Mouse (Mus musculus): ENCODE results near the gene Fam229b. TPM values are rescaled to one million over a fixed set of nuclear protein-coding genes. Genes with fewer than 3 reads are reported as not detected.

Fam229b gene
- polyA plus RNA-seq, 1 experiment from 2014 or later, result 8.5 TPM

- Histone ChIP-seq H3K27ac (peak overlapping the region; percentile 14), H3K9me3 (replicated peaks) (no peaks in the 10 kb centered on the region), H3K27me3 (ENCODE audit: low read depth, poor library complexity, severe bottlenecking) (no peaks in the 10 kb centered on the region), H3K4me1 (peaks cover 38% of the 10 kb centered on the region), H3K4me3 (peak overlapping the region; percentile 15; the same call in 1 of the 2 replicates), H3K36me3 (no peaks in the 10 kb centered on the region)
- peak; percentile 57 for DNase-seq (ENCODE audit: low spot score)
- 31% methylated on average over 18 of the region's 18 CpGs for WGBS
These were observed 29.2 kb upstream of the Fam229b start for GRCm38 (mm10) chr10:39162666-39163484.

- Histone ChIP-seq H3K36me3 (no peaks in the 10 kb centered on the region), H3K27me3 (ENCODE audit: low read depth, poor library complexity, severe bottlenecking) (no peaks in the 10 kb centered on the region), H3K4me1 (peaks cover 29% of the 10 kb centered on the region), H3K4me3 (no peak overlapping the region), H3K9me3 (replicated peaks) (no peaks in the 10 kb centered on the region), H3K27ac (no peak overlapping the region)
- whole genome bisulfite sequencing, result 100% methylated on average over 1 of the region's 1 CpGs
- DNase-seq (ENCODE audit: low spot score), result no peak
These were observed 27.7 kb upstream of the Fam229b start for GRCm38 (mm10) chr10:39161406-39161805.

DNA sequence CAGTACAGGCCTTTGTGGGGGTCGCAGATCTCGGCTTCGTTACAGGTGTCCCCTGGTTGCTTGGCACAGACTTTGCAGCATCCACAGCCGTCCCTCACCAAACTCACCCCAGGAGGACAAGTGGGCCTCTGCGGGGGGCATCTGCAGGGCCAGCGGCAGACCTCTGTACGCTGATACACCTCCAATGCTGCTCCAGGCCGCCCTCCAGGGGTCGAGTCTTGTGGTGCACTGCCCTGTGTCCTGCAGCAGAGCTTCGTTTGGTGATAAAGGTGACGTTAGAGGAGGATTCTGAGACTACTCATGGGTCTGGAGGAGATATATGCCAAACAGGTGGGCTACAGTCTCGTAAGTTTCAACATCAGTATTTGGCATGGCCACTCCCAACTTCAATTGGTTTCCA is 24.6 kb upstream of the Fam229b start:
- 50% methylated on average over 12 of the region's 12 CpGs for WGBS
- Histone ChIP-seq H3K27me3 (ENCODE audit: low read depth, poor library complexity, severe bottlenecking) (no peaks in the 10 kb centered on the region), H3K4me1 (peaks cover 16% of the 10 kb centered on the region), H3K36me3 (peaks cover 6% of the 10 kb centered on the region; the same call in 1 of the 2 replicates), H3K4me3 (no peak overlapping the region), H3K27ac (no peak overlapping the region), H3K9me3 (replicated peaks) (no peaks in the 10 kb centered on the region)
- DNase-seq (ENCODE audit: low spot score), result no peak

DNA sequence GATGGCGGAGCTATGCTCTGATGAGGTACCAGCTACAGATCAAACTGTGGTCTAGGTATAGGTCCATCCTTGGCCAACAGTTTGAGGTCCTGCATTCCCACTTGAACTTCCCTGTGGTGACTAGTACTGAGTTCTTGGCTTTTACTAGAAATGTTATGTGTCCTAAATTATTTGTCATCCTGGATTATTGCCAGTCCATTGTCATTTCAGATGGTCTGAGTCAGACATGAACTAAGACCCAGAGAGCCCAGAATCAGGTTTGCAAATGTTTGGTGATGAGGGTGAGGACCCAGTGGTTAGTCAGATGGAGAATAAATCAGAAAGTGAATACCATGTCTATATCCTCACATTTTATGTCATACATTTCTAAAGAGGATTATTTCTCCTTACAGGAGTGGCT is 23.6 kb upstream of the Fam229b start:
- no peak overlapping the region for H3K27ac ChIP-seq
- H3K4me1 ChIP-seq, result 0 out of 2 replicates have a peak, but pooled peaks cover 6% of the 10 kb centered on the region
- H3K27me3 ChIP-seq (ENCODE audit: low read depth, poor library complexity, severe bottlenecking), result no peaks in the 10 kb centered on the region
- no peak overlapping the region for H3K4me3 ChIP-seq
- DNase-seq (ENCODE audit: low spot score), result no peak
- 97% methylated on average over 1 of the region's 1 CpGs for WGBS
- H3K9me3 ChIP-seq (replicated peaks), result no peaks in the 10 kb centered on the region
- H3K36me3 ChIP-seq, result peaks cover 6% of the 10 kb centered on the region; the same call in 1 of the 2 replicates

GRCm38 (mm10) chr10:39156719-39157118 is 23.0 kb upstream of the Fam229b start:
- Histone ChIP-seq H3K27me3 (ENCODE audit: low read depth, poor library complexity, severe bottlenecking) (no peaks in the 10 kb centered on the region), H3K4me3 (no peak overlapping the region), H3K9me3 (replicated peaks) (no peaks in the 10 kb centered on the region), H3K36me3 (peaks cover 8% of the 10 kb centered on the region; the same call in 1 of the 2 replicates), H3K27ac (no peak overlapping the region), H3K4me1 (0 out of 2 replicates have a peak, but pooled peaks cover 1% of the 10 kb centered on the region)
- 90% methylated on average over 5 of the region's 5 CpGs for WGBS
- no peak for DNase-seq (ENCODE audit: low spot score)

DNA sequence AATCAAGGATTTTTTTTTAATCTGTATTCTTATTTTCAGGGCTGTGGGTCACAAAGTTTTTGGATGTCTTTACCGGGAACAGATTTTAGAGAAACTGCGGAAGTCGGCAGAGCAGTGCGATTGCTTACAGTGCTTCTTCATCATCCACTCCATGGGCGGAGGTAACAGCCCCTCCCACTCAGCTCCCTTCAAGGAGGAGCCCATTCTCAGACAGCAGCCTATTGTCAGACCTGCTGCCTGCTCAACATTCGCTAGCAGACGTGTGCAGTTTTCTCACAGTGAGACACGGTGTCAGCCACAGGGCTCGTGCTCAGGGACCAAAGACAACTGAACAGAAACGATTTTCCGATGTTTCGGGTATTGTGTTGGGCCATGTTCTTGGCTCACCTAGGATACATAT is 8.5 kb upstream of the Fam229b start:
- no peaks in the 10 kb centered on the region for H3K4me1 ChIP-seq
- peaks cover 97% of the 10 kb centered on the region for H3K36me3 ChIP-seq
- no peak overlapping the region for H3K4me3 ChIP-seq
- no peak overlapping the region for H3K27ac ChIP-seq
- DNase-seq (ENCODE audit: low spot score), result no peak
- WGBS, result 89% methylated on average over 12 of the region's 12 CpGs
- no peaks in the 10 kb centered on the region for H3K27me3 ChIP-seq (ENCODE audit: low read depth, poor library complexity, severe bottlenecking)
- H3K9me3 ChIP-seq (replicated peaks), result no peaks in the 10 kb centered on the region

- peaks cover 97% of the 10 kb centered on the region for H3K36me3 ChIP-seq
- no peak for DNase-seq (ENCODE audit: low spot score)
- no peaks in the 10 kb centered on the region for H3K27me3 ChIP-seq (ENCODE audit: low read depth, poor library complexity, severe bottlenecking)
- H3K9me3 ChIP-seq (replicated peaks), result no peaks in the 10 kb centered on the region
- H3K4me3 ChIP-seq, result no peak overlapping the region
- WGBS, result 95% methylated on average over 2 of the region's 2 CpGs
- H3K27ac ChIP-seq, result no peak overlapping the region
- no peaks in the 10 kb centered on the region for H3K4me1 ChIP-seq
These were observed 7.7 kb upstream of the Fam229b start for GRCm38 (mm10) chr10:39141401-39141800.

- no peak overlapping the region for H3K4me3 ChIP-seq
- no peak for DNase-seq (ENCODE audit: low spot score)
- 79% methylated on average over 14 of the region's 14 CpGs for WGBS
- no peaks in the 10 kb centered on the region for H3K9me3 ChIP-seq (replicated peaks)
- no peaks in the 10 kb centered on the region for H3K27me3 ChIP-seq (ENCODE audit: low read depth, poor library complexity, severe bottlenecking)
- H3K36me3 ChIP-seq, result peaks cover 95% of the 10 kb centered on the region
- no peak overlapping the region for H3K27ac ChIP-seq
- H3K4me1 ChIP-seq, result no peaks in the 10 kb centered on the region
These were observed 7.1 kb upstream of the Fam229b start for GRCm38 (mm10) chr10:39140843-39141242.

DNA sequence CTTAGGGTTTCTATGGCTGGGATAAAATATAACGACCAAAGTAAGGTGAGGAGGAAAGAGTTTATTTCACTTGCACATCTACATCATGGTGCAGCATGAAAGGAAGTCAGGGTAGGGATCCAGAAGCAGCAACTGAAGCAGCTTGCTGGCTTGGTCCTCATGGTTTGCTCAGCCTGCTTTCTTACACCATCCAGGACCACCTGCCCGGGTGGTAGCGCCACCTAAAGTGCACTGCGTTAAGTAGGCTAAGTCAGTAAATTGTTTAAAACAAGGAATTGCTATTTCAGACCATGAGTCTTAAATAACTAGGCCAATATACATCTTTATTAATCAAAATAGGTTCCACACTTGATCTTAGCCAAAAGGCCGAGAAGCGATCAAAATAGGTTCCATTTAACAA is 5.0 kb upstream of the Fam229b start:
- DNase-seq (ENCODE audit: low spot score), result no peak
- Histone ChIP-seq H3K4me3 (no peak overlapping the region), H3K9me3 (replicated peaks) (no peaks in the 10 kb centered on the region), H3K4me1 (peaks cover 12% of the 10 kb centered on the region), H3K27ac (no peak overlapping the region), H3K36me3 (peaks cover 76% of the 10 kb centered on the region), H3K27me3 (ENCODE audit: low read depth, poor library complexity, severe bottlenecking) (no peaks in the 10 kb centered on the region)
- WGBS, result 88% methylated on average over 6 of the region's 6 CpGs

DNA sequence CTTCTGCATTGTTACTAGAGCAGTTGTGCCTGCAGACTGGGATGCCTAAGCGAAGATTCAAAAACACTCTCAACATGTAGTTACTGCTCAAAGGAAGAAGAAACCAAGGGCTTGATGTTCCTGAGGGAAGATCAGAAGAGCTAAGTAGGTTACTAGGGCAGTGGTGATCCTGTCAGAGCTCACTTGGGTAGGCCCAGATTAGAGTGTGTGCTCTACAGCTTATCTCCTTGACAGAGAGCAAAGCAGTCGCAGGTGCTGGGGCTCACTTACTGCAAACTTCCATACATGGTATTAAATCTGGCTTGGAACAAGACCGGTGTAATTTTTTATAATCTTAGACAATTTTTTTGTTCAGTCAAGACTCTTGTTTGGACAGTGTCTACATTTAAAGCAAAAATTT is 4.1 kb upstream of the Fam229b start:
- Histone ChIP-seq H3K9me3 (replicated peaks) (no peaks in the 10 kb centered on the region), H3K27ac (no peak overlapping the region), H3K36me3 (peaks cover 66% of the 10 kb centered on the region), H3K4me1 (peaks cover 12% of the 10 kb centered on the region), H3K4me3 (no peak overlapping the region), H3K27me3 (ENCODE audit: low read depth, poor library complexity, severe bottlenecking) (no peaks in the 10 kb centered on the region)
- DNase-seq (ENCODE audit: low spot score), result no peak
- 96% methylated on average over 3 of the region's 3 CpGs for WGBS

- WGBS, result 42% methylated on average over 4 of the region's 4 CpGs
- Histone ChIP-seq H3K27ac (no peak overlapping the region), H3K4me3 (no peak overlapping the region), H3K4me1 (no peaks in the 10 kb centered on the region), H3K36me3 (no peaks in the 10 kb centered on the region), H3K27me3 (ENCODE audit: low read depth, poor library complexity, severe bottlenecking) (no peaks in the 10 kb centered on the region), H3K9me3 (replicated peaks) (no peaks in the 10 kb centered on the region)
- DNase-seq (ENCODE audit: low spot score), result no peak
These were observed 12.3 kb downstream of the Fam229b start for GRCm38 (mm10) chr10:39121412-39121811.

GRCm38 (mm10) chr10:39109489-39109874 is 24.2 kb downstream of the Fam229b start:
- H3K36me3 ChIP-seq, result peaks cover 15% of the 10 kb centered on the region
- H3K4me3 ChIP-seq, result no peak overlapping the region
- H3K27me3 ChIP-seq (ENCODE audit: low read depth, poor library complexity, severe bottlenecking), result no peaks in the 10 kb centered on the region
- no peaks in the 10 kb centered on the region for H3K9me3 ChIP-seq (replicated peaks)
- H3K27ac ChIP-seq, result no peak overlapping the region
- peaks cover 3% of the 10 kb centered on the region; the same call in 1 of the 2 replicates for H3K4me1 ChIP-seq
- DNase-seq (ENCODE audit: low spot score), result no peak
- WGBS, result 64% methylated on average over 4 of the region's 4 CpGs

DNA sequence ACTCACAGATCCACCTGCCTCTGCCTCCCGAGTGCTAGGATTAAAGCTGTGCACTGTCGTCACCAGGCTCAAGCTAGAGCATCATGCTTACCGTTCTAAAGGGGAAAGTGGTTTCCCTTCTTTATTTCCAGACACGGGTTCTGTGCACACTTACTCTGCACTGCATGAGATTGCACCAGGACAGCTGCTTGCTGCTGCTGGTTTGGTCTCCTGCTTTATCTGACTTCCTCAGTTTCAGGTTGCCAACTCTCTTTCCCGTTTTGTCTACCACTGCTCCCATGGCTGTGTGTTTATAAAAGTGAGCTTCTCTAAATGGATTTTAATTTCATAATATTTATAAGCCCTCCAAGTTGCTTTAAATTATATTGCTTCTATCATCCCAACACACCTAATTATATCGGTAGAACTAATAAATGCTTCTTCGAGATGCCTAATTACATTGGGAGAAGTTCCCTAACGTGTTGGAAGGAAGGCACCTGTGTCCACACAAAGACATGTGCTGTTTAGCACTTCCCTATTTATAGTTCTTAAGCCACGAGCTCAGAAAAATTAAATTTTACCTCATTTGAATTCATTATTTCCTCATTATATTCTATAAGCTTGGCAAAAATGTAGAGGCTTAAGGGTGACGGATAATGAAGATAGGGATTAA is 24.8 kb downstream of the Fam229b start:
- Histone ChIP-seq H3K4me1 (peaks cover 3% of the 10 kb centered on the region; the same call in 1 of the 2 replicates), H3K27me3 (ENCODE audit: low read depth, poor library complexity, severe bottlenecking) (no peaks in the 10 kb centered on the region), H3K36me3 (peaks cover 15% of the 10 kb centered on the region), H3K9me3 (replicated peaks) (no peaks in the 10 kb centered on the region), H3K4me3 (no peak overlapping the region), H3K27ac (no peak overlapping the region)
- 84% methylated on average over 10 of the region's 10 CpGs for WGBS
- no peak for DNase-seq (ENCODE audit: low spot score)
